Mouse (Mus musculus) brain, adult 2 months (tissue): Measurements from ENCODE around the gene Elavl4.

Experiments
- DNase-seq: peaks from one replicate; pipeline ENCODE4 v3.0.0; 2011; ENCODE audit warnings: low read depth, low spot score

Elavl4 gene

GRCm38 (mm10) chr4:110266804-110267575 is 84.7 kb downstream of the Elavl4 start:
- no peak for DNase-seq

DNA sequence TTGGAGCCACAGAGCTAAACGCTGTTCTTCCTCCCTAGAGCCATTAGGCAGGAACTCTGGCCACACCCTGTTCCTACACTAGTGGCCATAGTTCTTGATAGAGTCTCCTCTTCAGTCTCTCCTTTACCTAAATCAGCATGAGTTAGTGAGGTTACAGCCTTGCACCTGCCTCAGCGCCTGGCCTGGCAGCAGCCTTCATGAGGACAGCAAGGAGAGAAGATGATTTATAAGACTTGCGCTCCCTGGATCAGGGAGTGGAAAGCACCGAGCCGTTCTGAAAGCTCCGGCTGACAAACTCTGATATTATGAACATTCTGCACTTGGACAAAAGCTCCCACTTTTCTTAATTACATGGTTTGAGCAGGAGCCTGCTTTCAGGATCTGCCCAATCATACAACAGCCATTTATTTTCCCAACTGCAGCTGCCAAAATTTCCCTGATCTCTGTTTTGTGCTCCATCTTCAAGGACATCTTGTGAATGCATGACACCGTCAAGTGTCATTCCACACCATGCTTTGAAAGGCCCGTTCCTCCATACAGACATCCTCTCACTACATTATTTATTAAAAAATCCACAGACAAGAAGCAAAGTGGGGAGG is 87.3 kb downstream of the Elavl4 start:
- DNase-seq, result peak; percentile 41

DNA sequence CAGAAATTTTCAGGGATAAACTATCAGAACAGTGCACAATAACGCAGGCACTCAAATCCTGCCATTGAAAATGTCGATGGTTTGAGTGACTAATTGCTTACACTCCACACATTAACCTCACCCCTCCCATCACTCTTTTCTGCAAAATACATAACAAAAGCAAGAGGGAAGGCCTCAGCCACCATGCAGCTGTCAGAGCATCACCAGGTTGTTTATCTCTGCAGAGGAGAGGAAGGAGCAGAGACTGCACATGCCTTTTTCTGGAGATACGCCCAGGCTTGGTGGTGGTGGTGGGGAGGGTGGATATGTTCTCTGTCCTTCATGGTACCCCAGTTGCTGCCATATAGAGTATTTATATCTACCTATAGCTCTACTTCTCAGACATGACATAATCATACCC is 94.3 kb downstream of the Elavl4 start:
- DNase-seq, result peak; percentile 43

GRCm38 (mm10) chr4:110255617-110256016 is 96.1 kb downstream of the Elavl4 start:
- DNase-seq, result no peak

DNA sequence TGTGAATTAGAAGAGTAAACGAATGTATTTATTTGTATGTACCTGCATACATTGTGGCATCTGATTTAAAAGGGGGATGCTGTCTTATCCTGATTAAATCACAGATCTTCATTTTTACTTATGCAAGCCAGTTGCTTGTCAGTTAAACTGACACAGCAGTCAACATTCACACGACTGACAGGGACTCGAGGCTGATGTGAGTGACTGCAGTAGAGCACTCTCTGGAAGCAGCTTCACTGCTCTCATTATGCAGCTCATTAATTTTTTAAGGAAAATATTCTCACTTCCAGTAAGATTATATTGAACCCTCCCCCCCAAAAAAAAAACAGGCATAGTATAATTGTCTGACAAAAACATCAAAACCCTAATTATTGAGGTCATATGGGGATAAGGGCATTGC is 101.7 kb downstream of the Elavl4 start:
- no peak for DNase-seq

- DNase-seq, result no peak
Observed at GRCm38 (mm10) chr4:110242879-110243278, 108.8 kb downstream of the Elavl4 start.

DNA sequence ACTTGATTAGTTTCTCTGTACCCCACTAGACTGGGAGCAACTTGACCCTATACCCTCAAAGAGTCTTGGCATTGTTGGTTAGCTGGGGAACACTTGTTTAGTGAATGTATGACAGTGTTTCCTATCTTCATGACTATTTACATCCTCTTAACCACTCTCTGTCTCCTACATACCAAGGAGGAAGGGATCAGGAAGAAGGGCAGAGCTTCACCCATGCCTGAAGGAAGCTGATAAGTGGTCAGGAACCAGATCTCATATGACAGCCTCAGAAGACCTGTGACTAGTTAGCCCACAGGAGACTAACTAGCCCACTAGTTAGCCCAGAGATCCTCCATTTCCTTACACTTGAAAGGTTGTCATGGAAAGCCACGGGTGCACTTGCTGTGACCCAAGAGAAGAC is 117.2 kb downstream of the Elavl4 start:
- DNase-seq, result no peak

GRCm38 (mm10) chr4:110232327-110232726 is 119.4 kb downstream of the Elavl4 start:
- DNase-seq, result no peak

DNA sequence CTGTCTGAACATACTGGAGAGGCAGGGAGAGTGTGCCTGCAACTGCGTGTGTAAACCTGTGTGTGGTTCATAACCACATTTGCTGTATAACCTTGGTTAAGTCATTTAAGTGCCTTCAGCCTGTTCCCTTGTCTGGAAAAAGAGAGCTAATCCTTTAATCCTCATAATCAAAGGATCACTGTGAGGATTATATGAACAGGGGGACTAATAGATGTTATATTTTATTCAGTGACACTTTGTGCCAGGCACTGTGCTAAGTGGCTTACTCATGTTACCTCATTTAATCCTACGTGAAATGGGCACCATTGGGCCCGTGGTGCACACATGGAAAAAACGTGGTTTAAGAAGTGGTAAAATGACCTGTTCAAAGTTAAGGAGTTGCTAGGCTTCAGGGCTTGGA is 119.9 kb downstream of the Elavl4 start:
- no peak for DNase-seq

GRCm38 (mm10) chr4:110229652-110230051 is 122.1 kb downstream of the Elavl4 start:
- DNase-seq, result no peak

DNA sequence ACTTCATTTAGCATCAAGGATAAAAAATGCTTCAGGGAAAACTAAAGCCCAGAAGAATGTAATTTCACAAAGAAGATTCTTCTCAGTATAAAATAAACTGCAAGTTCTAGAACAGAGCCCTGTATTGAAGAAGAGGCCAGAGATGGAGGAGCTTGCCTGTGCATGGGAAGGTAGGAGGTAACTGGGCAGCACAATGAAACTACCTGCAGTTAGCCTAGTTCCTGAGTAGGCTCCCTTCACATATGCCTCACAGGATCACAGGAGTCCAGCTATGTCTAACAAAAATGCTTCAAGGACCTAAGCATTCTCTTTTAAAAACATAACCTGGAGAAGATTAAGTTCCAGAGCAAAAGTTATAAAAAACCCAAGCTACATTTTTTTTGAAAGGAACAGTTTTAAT is 122.5 kb downstream of the Elavl4 start:
- DNase-seq, result no peak

DNA sequence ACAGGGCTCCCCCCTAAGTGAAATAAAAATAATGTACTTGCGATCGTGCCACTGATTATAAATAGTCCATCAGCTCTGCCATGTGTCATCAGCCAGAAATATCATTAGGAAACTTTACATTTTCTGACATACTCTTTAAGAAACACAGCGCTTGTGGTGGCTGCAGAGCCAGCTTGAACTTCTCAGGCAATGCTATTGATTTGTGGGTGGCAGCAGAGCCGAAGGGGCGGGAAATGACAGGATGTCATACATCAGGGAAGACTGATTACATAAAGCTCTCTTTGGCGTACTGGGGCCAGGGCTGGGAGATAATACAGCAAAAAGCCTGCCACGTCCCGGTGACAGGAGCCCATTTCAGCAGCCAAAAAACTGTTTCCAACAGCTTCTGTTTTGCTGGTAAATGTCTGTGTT is 124.1 kb downstream of the Elavl4 start:
- peak; percentile 76 for DNase-seq

- DNase-seq, result peak; percentile 53
Observed at GRCm38 (mm10) chr4:110225492-110225891, 126.2 kb downstream of the Elavl4 start.

DNA sequence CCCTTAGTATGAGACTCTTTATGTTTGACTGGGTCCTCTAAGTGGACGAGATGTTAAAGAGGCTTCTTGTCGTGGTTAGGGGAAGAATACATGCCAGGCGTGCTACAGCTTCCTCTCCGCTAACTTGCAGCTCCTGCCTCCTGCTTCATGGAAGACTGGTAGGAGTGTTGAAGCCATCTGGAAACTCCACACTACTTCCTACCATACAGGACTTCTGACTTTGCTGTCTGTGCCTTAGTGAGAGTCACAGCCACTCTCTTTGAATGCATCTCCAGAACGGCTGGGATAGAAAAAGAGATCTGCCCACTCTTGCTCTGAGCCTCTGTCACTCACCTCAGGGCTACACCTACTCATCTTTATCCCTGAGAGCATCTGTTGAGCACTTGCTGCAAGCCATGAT is 132.9 kb downstream of the Elavl4 start:
- DNase-seq, result peak; percentile 86

- no peak for DNase-seq
Observed at GRCm38 (mm10) chr4:110217553-110217952, 134.2 kb downstream of the Elavl4 start.

GRCm38 (mm10) chr4:110214543-110214942 is 137.2 kb downstream of the Elavl4 start:
- DNase-seq, result peak; percentile 57

DNA sequence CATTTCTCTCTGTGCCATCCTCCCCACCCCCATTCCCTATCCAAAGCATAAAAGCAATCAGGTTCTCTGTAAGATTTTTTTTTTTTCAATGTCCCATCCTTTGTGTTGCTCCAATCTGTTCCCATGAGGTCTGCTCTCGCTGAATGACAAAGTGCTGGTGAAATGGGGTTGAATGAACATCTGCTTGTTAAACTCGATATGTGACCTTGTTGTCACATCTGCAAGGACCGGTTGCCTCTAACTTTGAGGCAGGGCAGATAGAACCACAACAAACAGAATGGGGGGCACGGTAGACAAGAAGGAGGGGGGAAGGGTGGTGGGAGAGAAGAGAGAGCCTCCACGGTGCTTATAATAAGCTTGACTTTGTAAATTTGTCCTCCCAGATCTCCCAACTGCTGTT is 138.0 kb downstream of the Elavl4 start:
- no peak for DNase-seq

DNA sequence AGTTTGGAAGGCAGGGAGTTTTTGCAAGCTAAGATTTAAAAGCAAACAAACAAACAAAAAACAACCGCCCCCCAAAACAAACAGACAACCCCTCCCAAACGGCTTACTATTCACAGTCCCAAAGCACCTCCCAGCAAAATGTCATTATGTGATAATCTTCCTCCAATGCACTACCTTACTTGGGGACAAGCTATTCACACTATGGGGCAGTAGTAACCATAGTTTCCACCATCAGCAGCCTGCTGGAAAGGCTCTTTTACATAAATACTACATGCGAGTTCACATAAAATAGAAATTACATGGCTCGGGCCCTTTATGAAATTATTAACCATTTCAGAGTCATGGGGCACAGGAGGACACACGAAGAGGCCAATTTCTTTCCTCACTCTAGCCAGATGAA is 141.5 kb downstream of the Elavl4 start:
- DNase-seq, result no peak

GRCm38 (mm10) chr4:110209613-110210012 is 142.1 kb downstream of the Elavl4 start:
- no peak for DNase-seq

- DNase-seq, result no peak
Observed at GRCm38 (mm10) chr4:110201680-110202079, 150.0 kb downstream of the Elavl4 start.

DNA sequence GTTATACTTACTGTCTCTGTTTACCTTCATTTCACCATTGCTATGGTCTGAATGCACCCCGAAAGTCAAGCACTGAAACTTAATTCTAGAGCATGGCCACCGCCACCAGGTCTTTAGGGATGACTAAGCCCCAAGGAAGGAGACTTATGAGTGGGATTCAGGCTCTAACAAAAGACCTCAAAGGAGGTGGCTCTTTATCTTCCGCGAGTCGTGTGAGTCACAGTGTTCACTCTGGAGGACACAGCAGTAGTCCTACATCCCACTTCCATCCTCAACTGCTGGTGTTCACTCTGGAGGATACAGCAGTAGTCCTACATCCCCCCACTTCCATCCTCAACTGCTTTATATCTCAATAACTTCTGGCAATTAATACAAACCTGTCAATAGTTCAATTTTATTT is 151.8 kb downstream of the Elavl4 start:
- peak; percentile 72 for DNase-seq

GRCm38 (mm10) chr4:110198600-110198999 is 153.1 kb downstream of the Elavl4 start:
- DNase-seq, result no peak

GRCm38 (mm10) chr4:110177263-110177662 is 174.4 kb downstream of the Elavl4 start:
- no peak for DNase-seq
